Mouse (Mus musculus): ENCODE data around the gene Epb41l5.
A peak's percentile ranks its signal among the peaks of the same experiment; 100 is the strongest.

DNA sequence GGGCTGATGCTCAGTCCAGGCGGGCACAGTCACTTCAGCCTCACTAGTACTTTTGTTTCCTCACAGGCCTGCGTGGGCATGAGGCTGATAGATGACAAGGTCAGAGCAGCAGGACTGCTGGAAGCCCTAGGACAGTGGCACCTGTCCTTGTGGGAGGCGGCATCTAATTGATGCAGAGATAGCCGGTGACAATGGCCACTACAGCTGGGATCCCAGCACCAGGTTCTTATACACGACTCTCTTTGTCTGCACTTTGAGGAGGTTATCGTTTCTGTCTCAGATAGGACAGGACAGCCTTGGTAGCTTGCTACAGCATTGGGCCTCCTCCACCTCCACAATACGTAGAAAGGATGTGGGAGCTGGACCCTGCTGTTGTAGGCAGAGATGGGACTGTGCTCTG, 125.4 kb downstream of the Epb41l5 start:
- TF ChIP-seq POLR2A (IDR thresholded peaks at IDR 0.05; ENCODE audit: control insufficient read depth, low read depth, low read length) (0 out of 2 replicates have a peak, but pooled peaks have one; percentile 23), CTCF (IDR thresholded peaks at IDR 0.05; ENCODE audit: control insufficient read depth, insufficient read depth, insufficient replicate concordance, low read depth, low read length) (no peak)
